Mouse (Mus musculus) G1E (cell line): ENCODE results near the gene Kndc1. TPM values are rescaled to one million over a fixed set of nuclear protein-coding genes. Genes with fewer than 3 reads are reported as not detected.

ENCODE experiments used
- ATAC-seq: 2 replicates; pipeline ENCODE4 v1.8.0; 2016; ENCODE audit warnings: mild to moderate bottlenecking; ENCODE audit not compliant: insufficient number of reproducible peaks, poor library complexity, low FRiP score, severe bottlenecking; ENCODE audit errors: extremely low read depth
- DNase-seq: peaks from one replicate; pipeline ENCODE4 v3.0.0; 2012; ENCODE audit warnings: low spot score
- H3K27me3 ChIP-seq: 2 replicates; pipeline ENCODE4 v1.6.1; 2012; ENCODE audit warnings: mild to moderate bottlenecking, low read length, inconsistent platforms; ENCODE audit not compliant: insufficient read depth
- H3K36me3 ChIP-seq: replicated peaks from 2 replicates; pipeline ENCODE3; 2012; ENCODE audit warnings: mild to moderate bottlenecking, inconsistent platforms
- H3K4me1 ChIP-seq: 2 replicates; pipeline ENCODE4 v1.6.1; 2012; ENCODE audit warnings: low read depth, low read length, inconsistent platforms, mixed read lengths; ENCODE audit not compliant: insufficient read depth
- H3K4me3 ChIP-seq: 2 replicates; pipeline ENCODE4 v1.5.1; 2012; ENCODE audit warnings: low read depth, mild to moderate bottlenecking, inconsistent platforms, low read length, moderate library complexity, mixed read lengths
- H3K9me3 ChIP-seq: replicated peaks from 2 replicates; pipeline ENCODE4 v1.6.1; 2012; ENCODE audit warnings: inconsistent platforms
- CTCF ChIP-seq: IDR thresholded peaks from 2 replicates; pipeline ENCODE4 v1.5.1; 2012; ENCODE audit warnings: low read depth, low read length, inconsistent platforms, mixed read lengths
- GATA1 ChIP-seq: IDR thresholded peaks from 2 replicates; pipeline ENCODE4 v1.6.1; 2012; ENCODE audit warnings: borderline replicate concordance, low read length, inconsistent platforms, mixed read lengths
- GATA2 ChIP-seq: IDR thresholded peaks from 2 replicates; pipeline ENCODE4 v1.6.1; 2012; ENCODE audit warnings: low read depth, low read length, inconsistent platforms, borderline replicate concordance
- POLR2AphosphoS5 ChIP-seq: IDR thresholded peaks from 2 replicates; pipeline ENCODE4 v1.6.1; 2012; ENCODE audit warnings: low read depth, low read length, inconsistent platforms; ENCODE audit not compliant: insufficient replicate concordance
- TAL1 ChIP-seq: conservative IDR thresholded peaks from 2 replicates; pipeline ENCODE4 v1.6.1; 2012; ENCODE audit warnings: low read depth, low read length, inconsistent platforms, mixed read lengths
- polyA plus RNA-seq: library from polyadenylated mRNA; stranded (reverse); fragments of >175 nt; gene quantifications from 2 replicates; pipeline ENCODE4 v1.2.3, GENCODE M21; 2012
- total RNA-seq, 2 experiments: library from RNA; stranded (forward) in 1 of 2; stranded (reverse) in 1 of 2; fragments of 200-1000 nt in 1 of 2; fragments of >200 nt in 1 of 2; fragmentation: Nextera tagmentation in 1 of 2; gene quantifications; 2 replicates each; pipeline ENCODE4 v1.2.3; 2014 to 2017

Kndc1 gene
- total and polyA plus RNA-seq, 3 experiments = 0.38 TPM; not detected in 2

- no peak overlapping the region for H3K4me3 ChIP-seq
These were observed 86.3 kb downstream of the Kndc1 start for GRCm38 (mm10) chr7:139980778-139981177.

DNA sequence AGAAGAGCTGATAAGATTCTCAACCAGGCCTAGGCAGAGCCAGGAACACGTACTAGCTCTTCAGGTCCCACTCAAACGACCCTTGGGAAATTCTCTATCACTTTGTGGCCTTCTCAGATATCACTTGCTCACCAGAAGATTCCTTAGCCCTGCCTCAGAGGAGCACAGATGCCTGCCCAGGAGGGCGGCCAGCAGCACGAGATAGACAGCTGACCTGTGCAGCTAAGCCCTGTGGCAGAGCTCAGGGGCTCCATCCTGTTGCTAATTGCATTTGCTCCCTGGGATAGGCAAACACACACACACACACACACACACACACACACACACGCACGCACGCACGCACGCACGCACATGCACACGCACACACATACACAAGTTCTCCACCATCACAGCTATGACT lies 87.6 kb downstream of the Kndc1 start:
- no peak for DNase-seq
- Histone ChIP-seq H3K9me3 (no peaks in the 10 kb centered on the region), H3K36me3 (no peaks in the 10 kb centered on the region), H3K4me3 (no peak overlapping the region), H3K27me3 (peaks cover 12% of the 10 kb centered on the region; the same call in 1 of the 2 replicates), H3K4me1 (no peaks in the 10 kb centered on the region)
- TF ChIP-seq CTCF (no peak), GATA1 (no peak), POLR2AphosphoS5 (no peak), TAL1 (no peak)
- ATAC-seq = no peak

More at GRCm38 (mm10) chr7:139980778-139981177, 86.3 kb downstream of the Kndc1 start:
- H3K36me3 ChIP-seq = no peaks in the 10 kb centered on the region
- ATAC-seq (no peak), DNase-seq (no peak)
- TF ChIP-seq POLR2AphosphoS5 (no peak), GATA2 (no peak), CTCF (no peak), TAL1 (no peak), GATA1 (no peak)
- no peaks in the 10 kb centered on the region for H3K4me1 ChIP-seq
- H3K27me3 ChIP-seq = peaks cover 12% of the 10 kb centered on the region; the same call in 1 of the 2 replicates
- H3K9me3 ChIP-seq = no peaks in the 10 kb centered on the region

- Histone ChIP-seq H3K9me3 (no peaks in the 10 kb centered on the region), H3K4me1 (0 out of 2 replicates have a peak, but pooled peaks cover 4% of the 10 kb centered on the region), H3K36me3 (no peaks in the 10 kb centered on the region), H3K27me3 (peaks cover 10% of the 10 kb centered on the region; the same call in 1 of the 2 replicates), H3K4me3 (no peak overlapping the region)
- TF ChIP-seq POLR2AphosphoS5 (no peak), GATA2 (no peak), GATA1 (no peak), CTCF (no peak)
- ATAC-seq (no peak), DNase-seq (no peak)
These were observed 90.0 kb downstream of the Kndc1 start for GRCm38 (mm10) chr7:139984505-139984904.

- no peak for ATAC-seq
- peaks cover 14% of the 10 kb centered on the region; the same call in 1 of the 2 replicates for H3K4me1 ChIP-seq
- DNase-seq = no peak
- no peak overlapping the region for H3K4me3 ChIP-seq
- TF ChIP-seq CTCF = no peak
- TF ChIP-seq GATA2 = no peak
- no peak for TF ChIP-seq GATA1
- no peak for TF ChIP-seq POLR2AphosphoS5
- H3K36me3 ChIP-seq = no peaks in the 10 kb centered on the region
- no peaks in the 10 kb centered on the region for H3K9me3 ChIP-seq
- peaks cover 8% of the 10 kb centered on the region for H3K27me3 ChIP-seq
These were observed 93.8 kb downstream of the Kndc1 start for GRCm38 (mm10) chr7:139988272-139988671.

DNA sequence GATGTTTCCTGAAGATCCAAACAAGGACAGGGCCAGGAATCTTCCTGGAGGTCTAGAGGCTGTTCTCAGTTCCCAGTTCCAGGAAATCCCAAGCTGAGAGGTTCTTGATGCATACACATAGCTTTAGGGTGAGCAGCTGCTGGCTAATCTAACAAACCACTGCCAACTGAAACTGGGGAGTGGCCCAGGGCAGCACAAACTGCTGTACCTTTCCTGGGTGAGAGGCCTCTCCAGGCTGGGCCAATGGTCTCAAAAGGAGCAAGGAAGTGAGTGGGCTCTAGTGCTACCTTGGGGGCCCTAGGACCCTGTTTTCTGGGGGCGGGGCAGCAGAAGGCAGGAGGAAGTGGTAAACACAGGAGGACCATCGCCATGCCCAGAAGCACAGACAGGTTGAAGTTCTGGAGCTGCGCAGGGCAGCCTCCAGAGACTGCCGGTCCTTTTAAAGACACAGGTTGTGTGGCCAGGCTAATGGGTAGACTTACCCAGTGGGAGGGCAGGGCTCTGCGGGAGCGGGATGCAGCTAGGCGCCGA lies 96.4 kb downstream of the Kndc1 start:
- ATAC-seq = no peak
- Histone ChIP-seq H3K36me3 (peaks cover 24% of the 10 kb centered on the region), H3K4me3 (no peak overlapping the region), H3K27me3 (peaks cover 8% of the 10 kb centered on the region), H3K4me1 (peaks cover 14% of the 10 kb centered on the region), H3K9me3 (no peaks in the 10 kb centered on the region)
- DNase-seq = no peak
- TF ChIP-seq TAL1 (no peak), GATA2 (no peak), CTCF (no peak), GATA1 (no peak)

Other genes starting within 250 kb of the Kndc1 start
- not detected in 2 replicates for gene Cfap46, start 210.9 kb upstream of the Kndc1 start, total RNA-seq (2014; fragmentation: Nextera tagmentation)
- not detected in 2 replicates for gene Cfap46, start 210.9 kb upstream of the Kndc1 start, total RNA-seq (2017)
- gene Cfap46, start 210.9 kb upstream of the Kndc1 start, polyA plus RNA-seq = not detected in 2 replicates
- gene Adgra1, start 60.5 kb upstream of the Kndc1 start, total RNA-seq (2014; fragmentation: Nextera tagmentation) = not detected in 2 replicates
- gene Adgra1, start 60.5 kb upstream of the Kndc1 start, total RNA-seq (2017) = 0.16 TPM in 1 of 2 replicates, not detected in the other
- gene Adgra1, start 60.5 kb upstream of the Kndc1 start, polyA plus RNA-seq = not detected in 2 replicates
- gene Utf1, start 49.1 kb downstream of the Kndc1 start, total RNA-seq (2014; fragmentation: Nextera tagmentation) = not detected in 2 replicates
- not detected in 2 replicates for gene Utf1, start 49.1 kb downstream of the Kndc1 start, total RNA-seq (2017)
- gene Utf1, start 49.1 kb downstream of the Kndc1 start, polyA plus RNA-seq = not detected in 2 replicates
- gene 6430531B16Rik, start 84.1 kb downstream of the Kndc1 start, total RNA-seq (2014; fragmentation: Nextera tagmentation) = not detected in 2 replicates
- 0.11 TPM in 1 of 2 replicates, not detected in the other for gene 6430531B16Rik, start 84.1 kb downstream of the Kndc1 start, total RNA-seq (2017)
- not detected in 2 replicates for gene 6430531B16Rik, start 84.1 kb downstream of the Kndc1 start, polyA plus RNA-seq
- gene Adam8, start 97.9 kb downstream of the Kndc1 start, total RNA-seq (2014; fragmentation: Nextera tagmentation) = not detected in 2 replicates
- 0.12 and 0.76 TPM in 2 replicates for gene Adam8, start 97.9 kb downstream of the Kndc1 start, total RNA-seq (2017)
- 0.03 and 0.07 TPM in 2 replicates for gene Adam8, start 97.9 kb downstream of the Kndc1 start, polyA plus RNA-seq
- gene Zfp511, start 141.7 kb downstream of the Kndc1 start, total RNA-seq (2014; fragmentation: Nextera tagmentation) = 25.7 and 27.8 TPM in 2 replicates
- gene Zfp511, start 141.7 kb downstream of the Kndc1 start, total RNA-seq (2017) = 23.8 TPM in 2 replicates
- gene Zfp511, start 141.7 kb downstream of the Kndc1 start, polyA plus RNA-seq = 15.0 and 17.4 TPM in 2 replicates
- gene Tubgcp2, start 142.0 kb downstream of the Kndc1 start, total RNA-seq (2014; fragmentation: Nextera tagmentation) = 46.3 and 51.8 TPM in 2 replicates
- 33.9 and 41.9 TPM in 2 replicates for gene Tubgcp2, start 142.0 kb downstream of the Kndc1 start, total RNA-seq (2017)
- 7.4 and 12.2 TPM in 2 replicates for gene Tubgcp2, start 142.0 kb downstream of the Kndc1 start, polyA plus RNA-seq
- gene Msx3, start 154.4 kb downstream of the Kndc1 start, total RNA-seq (2014; fragmentation: Nextera tagmentation) = not detected in 2 replicates
- 0.11 and 0.12 TPM in 2 replicates for gene Msx3, start 154.4 kb downstream of the Kndc1 start, total RNA-seq (2017)
- gene Msx3, start 154.4 kb downstream of the Kndc1 start, polyA plus RNA-seq = not detected in 2 replicates
- gene Caly, start 187.9 kb downstream of the Kndc1 start, total RNA-seq (2014; fragmentation: Nextera tagmentation) = not detected in 2 replicates
- not detected in 2 replicates for gene Caly, start 187.9 kb downstream of the Kndc1 start, total RNA-seq (2017)
- gene Caly, start 187.9 kb downstream of the Kndc1 start, polyA plus RNA-seq = not detected in 2 replicates
- not detected in 2 replicates for gene Prap1, start 198.7 kb downstream of the Kndc1 start, total RNA-seq (2014; fragmentation: Nextera tagmentation)
- gene Prap1, start 198.7 kb downstream of the Kndc1 start, total RNA-seq (2017) = not detected in 2 replicates
- not detected in 2 replicates for gene Prap1, start 198.7 kb downstream of the Kndc1 start, polyA plus RNA-seq
- gene Fuom, start 207.7 kb downstream of the Kndc1 start, total RNA-seq (2014; fragmentation: Nextera tagmentation) = 6.7 TPM in 1 of 2 replicates, not detected in the other
- 16.0 and 17.4 TPM in 2 replicates for gene Fuom, start 207.7 kb downstream of the Kndc1 start, total RNA-seq (2017)
- gene Fuom, start 207.7 kb downstream of the Kndc1 start, polyA plus RNA-seq = 17.4 and 18.2 TPM in 2 replicates
- 9.4 and 10.5 TPM in 2 replicates for gene Paox, start 221.1 kb downstream of the Kndc1 start, total RNA-seq (2014; fragmentation: Nextera tagmentation)
- 11.4 and 11.7 TPM in 2 replicates for gene Paox, start 221.1 kb downstream of the Kndc1 start, total RNA-seq (2017)
- 3.0 and 6.0 TPM in 2 replicates for gene Paox, start 221.1 kb downstream of the Kndc1 start, polyA plus RNA-seq
- 32.6 TPM in 2 replicates for gene Echs1, start 221.8 kb downstream of the Kndc1 start, total RNA-seq (2014; fragmentation: Nextera tagmentation)
- 81.5 and 96.9 TPM in 2 replicates for gene Echs1, start 221.8 kb downstream of the Kndc1 start, total RNA-seq (2017)
- gene Echs1, start 221.8 kb downstream of the Kndc1 start, polyA plus RNA-seq = 2.2 and 5.8 TPM in 2 replicates
- gene Mtg1, start 242.9 kb downstream of the Kndc1 start, total RNA-seq (2014; fragmentation: Nextera tagmentation) = 29.0 and 41.0 TPM in 2 replicates
- 10.2 and 10.5 TPM in 2 replicates for gene Mtg1, start 242.9 kb downstream of the Kndc1 start, total RNA-seq (2017)
- 10.5 and 11.2 TPM in 2 replicates for gene Mtg1, start 242.9 kb downstream of the Kndc1 start, polyA plus RNA-seq